Mouse (Mus musculus) heart, postnatal 14 days (tissue): ENCODE results near the gene Ehf. TPM values are rescaled to one million over a fixed set of nuclear protein-coding genes. Genes with fewer than 3 reads are reported as not detected.

Experiments used
- DNase-seq, 2 experiments: peaks; one replicate each; pipeline ENCODE4 v3.0.0; 2021 to 2022
- intact Hi-C: fragments of 180-260 bp; cut with DNase I; formaldehyde crosslinking; loops from one replicate; pipeline ENCODE4 v1.15.1; 2025
- total RNA-seq, 2 experiments: library from RNA; stranded (reverse); gene quantifications; 2 replicates each; pipeline ENCODE4 v1.2.3; 2021

The Ehf gene
- total RNA-seq, 2 experiments from 2014 or later: 0.20 to 0.41 TPM

GRCm38 (mm10) chr2:103220871-103221270 lies 82.2 kb downstream of the Ehf start:
- intact Hi-C loops: no loop called here
- no peak for DNase-seq

- intact Hi-C loops: no loop called here
- DNase-seq: no peak
Measured at GRCm38 (mm10) chr2:103218323-103218722, 84.8 kb downstream of the Ehf start.

- DNase-seq: no peak
- intact Hi-C loops: no loop called here
Measured at GRCm38 (mm10) chr2:103215801-103216200, 87.3 kb downstream of the Ehf start.

- no peak for DNase-seq
- intact Hi-C loops: no loop called here
Measured at GRCm38 (mm10) chr2:103214861-103215260, 88.2 kb downstream of the Ehf start.

- no peak for DNase-seq
- intact Hi-C loops: no loop called here
Measured at GRCm38 (mm10) chr2:103213547-103213946, 89.5 kb downstream of the Ehf start.

Other genes with a start within 250 kb of the Ehf start
- gene Pdhx, start 229.8 kb downstream of the Ehf start, total RNA-seq: 100 to 1,000 TPM; 140 to 173 TPM
- 10 to 100 TPM; 56.0 to 60.8 TPM for gene Apip, start 229.6 kb downstream of the Ehf start, total RNA-seq
- gene Elf5, start 108.4 kb upstream of the Ehf start, total RNA-seq: not detected
- gene Cat, start 181.9 kb upstream of the Ehf start, total RNA-seq: 100 to 1,000 TPM; 191 to 200 TPM